Mouse (Mus musculus) erythroblast, embryonic 14.5 days (primary cell): ENCODE measurements around the gene Elp6. TPM values are rescaled to one million over a fixed set of nuclear protein-coding genes. Genes with fewer than 3 reads are reported as not detected.

ENCODE experiments used
- H3K27me3 ChIP-seq: 2 replicates; pipeline ENCODE4 v1.6.1; 2012; ENCODE audit warnings: inconsistent platforms; ENCODE audit not compliant: control insufficient read depth
- H3K36me3 ChIP-seq: 2 replicates; pipeline ENCODE4 v1.6.1; 2012; ENCODE audit warnings: mild to moderate bottlenecking, inconsistent platforms; ENCODE audit not compliant: control insufficient read depth
- H3K4me1 ChIP-seq: 2 replicates; pipeline ENCODE4 v1.6.1; 2012; ENCODE audit warnings: inconsistent platforms; ENCODE audit not compliant: control insufficient read depth
- H3K4me3 ChIP-seq: replicated peaks from 2 replicates; pipeline ENCODE3; 2012; ENCODE audit warnings: moderate library complexity, mild to moderate bottlenecking, inconsistent platforms
- H3K9me3 ChIP-seq: 2 replicates; pipeline ENCODE4 v1.6.1; 2012; ENCODE audit warnings: low read length, inconsistent platforms, mixed read lengths; ENCODE audit not compliant: control insufficient read depth
- GATA1 ChIP-seq: IDR thresholded peaks from 2 replicates; pipeline ENCODE4 v1.6.1; 2012; ENCODE audit warnings: low read length, inconsistent platforms, mixed read lengths
- TAL1 ChIP-seq: IDR thresholded peaks from 3 replicates; pipeline ENCODE4 v1.6.1; 2012; ENCODE audit warnings: low read length, inconsistent platforms, mixed read lengths
- polyA plus RNA-seq: library from polyadenylated mRNA; stranded (reverse); fragments of >175 nt; gene quantifications from 2 replicates; pipeline ENCODE4 v1.2.3, GENCODE M21; 2012

Elp6 gene
- polyA plus RNA-seq, 1 experiment, result 0.34 TPM

DNA sequence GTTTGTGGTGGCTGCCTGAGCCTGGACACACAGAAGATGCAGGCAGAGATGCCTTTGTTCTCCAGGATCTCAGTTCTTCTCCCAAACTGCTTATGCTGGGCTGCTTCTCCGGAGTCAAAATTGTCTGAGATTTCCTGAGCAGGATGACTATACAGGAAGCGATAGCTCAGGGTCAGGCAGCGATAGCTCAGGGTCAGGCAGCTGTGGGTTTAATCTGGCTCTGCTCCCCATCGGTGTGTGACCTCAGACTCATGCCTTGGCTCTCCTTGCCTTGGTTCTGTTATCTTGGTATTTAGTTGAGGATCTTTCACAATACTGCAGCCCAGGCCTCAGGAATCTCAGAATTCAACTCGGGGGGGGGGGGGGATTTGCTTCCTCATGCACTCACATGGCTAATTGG is 61.8 kb downstream of the Elp6 start:
- peaks cover 51% of the 10 kb centered on the region for H3K36me3 ChIP-seq
- H3K4me1 ChIP-seq, result no peaks in the 10 kb centered on the region
- TF ChIP-seq GATA1 (no peak), TAL1 (no peak)
- H3K4me3 ChIP-seq, result no peak overlapping the region
- no peaks in the 10 kb centered on the region for H3K9me3 ChIP-seq
- H3K27me3 ChIP-seq, result no peaks in the 10 kb centered on the region

GRCm38 (mm10) chr9:110369860-110370259 is 64.9 kb downstream of the Elp6 start:
- H3K9me3 ChIP-seq, result no peaks in the 10 kb centered on the region
- TF ChIP-seq TAL1, result no peak
- no peak for TF ChIP-seq GATA1
- no peak overlapping the region for H3K4me3 ChIP-seq
- H3K27me3 ChIP-seq, result no peaks in the 10 kb centered on the region
- no peaks in the 10 kb centered on the region for H3K4me1 ChIP-seq
- H3K36me3 ChIP-seq, result peaks cover 55% of the 10 kb centered on the region

Other genes starting within 250 kb of the Elp6 start
- gene Smarcc1, start 187.5 kb upstream of the Elp6 start, polyA plus RNA-seq, result 3.6 and 3.9 TPM in 2 replicates
- gene Dhx30, start 187.3 kb upstream of the Elp6 start, polyA plus RNA-seq, result 1.1 TPM in 2 replicates
- 0.01 and 0.05 TPM in 2 replicates for gene Cspg5, start 61.4 kb upstream of the Elp6 start, polyA plus RNA-seq
- gene Scap, start 28.1 kb downstream of the Elp6 start, polyA plus RNA-seq, result 1.5 and 1.7 TPM in 2 replicates
- 3.0 and 4.2 TPM in 2 replicates for gene Ptpn23, start 103.0 kb downstream of the Elp6 start, polyA plus RNA-seq
- gene Ngp, start 114.6 kb downstream of the Elp6 start, polyA plus RNA-seq, result 0.15 and 0.39 TPM in 2 replicates
- 0.20 and 0.41 TPM in 2 replicates for gene Klhl18, start 171.5 kb downstream of the Elp6 start, polyA plus RNA-seq
- gene Kif9, start 171.8 kb downstream of the Elp6 start, polyA plus RNA-seq, result 0.01 TPM in 1 of 2 replicates, not detected in the other
- gene Setd2, start 227.4 kb downstream of the Elp6 start, polyA plus RNA-seq, result 1.1 and 3.0 TPM in 2 replicates